Mouse (Mus musculus) heart, adult 2 months (tissue): ENCODE data around the gene Mrps6. TPM values are rescaled to one million over a fixed set of nuclear protein-coding genes. Genes with fewer than 3 reads are reported as not detected.

Experiments used
- DNase-seq, 2 experiments: peaks; one replicate each; pipeline ENCODE4 v3.0.0; 2021
- H3K27ac ChIP-seq: fragments of 200-600 bp; 2 replicates; pipeline ENCODE4 v1.8.1; 2022
- H3K27me3 ChIP-seq: fragments of 200-500 bp; 2 replicates; pipeline ENCODE4 v1.6.1; 2012; ENCODE audit warnings: mild to moderate bottlenecking, low read length, inconsistent platforms, mixed read lengths; ENCODE audit not compliant: control insufficient read depth, insufficient read depth
- H3K36me3 ChIP-seq: fragments of 200-500 bp; 2 replicates; pipeline ENCODE4 v1.6.1; 2012; ENCODE audit warnings: low read length, inconsistent platforms; ENCODE audit not compliant: control insufficient read depth, insufficient read depth
- H3K4me1 ChIP-seq: fragments of 200-500 bp; 2 replicates; pipeline ENCODE4 v1.6.1; 2011; ENCODE audit warnings: low read length; ENCODE audit not compliant: control insufficient read depth, insufficient read depth
- H3K4me3 ChIP-seq: fragments of 200-600 bp; 2 replicates; pipeline ENCODE4 v1.8.1; 2022
- H3K79me2 ChIP-seq: fragments of 200-500 bp; replicated peaks from 2 replicates; pipeline ENCODE4 v1.6.1; 2012; ENCODE audit warnings: mild to moderate bottlenecking, inconsistent platforms, low read length, moderate library complexity, mixed read lengths; ENCODE audit not compliant: control insufficient read depth, insufficient read depth
- H3K9ac ChIP-seq: fragments of 200-500 bp; 2 replicates; pipeline ENCODE4 v1.6.1; 2012; ENCODE audit warnings: low read depth, mild to moderate bottlenecking, control low read depth, inconsistent platforms, low read length, mixed read lengths
- CTCF ChIP-seq: fragments of 200-600 bp; IDR thresholded peaks from 2 replicates; pipeline ENCODE4 v1.8.1; 2022; ENCODE audit warnings: antibody characterized with exemption, mild to moderate bottlenecking, moderate library complexity
- EP300 ChIP-seq: fragments of 200-500 bp; IDR thresholded peaks from 2 replicates; pipeline ENCODE4 v1.6.1; 2011; ENCODE audit warnings: low read depth, low read length, control low read depth; ENCODE audit not compliant: insufficient read depth
- POLR2A ChIP-seq: fragments of 200-500 bp; IDR thresholded peaks from 2 replicates; pipeline ENCODE4 v1.6.1; 2011; ENCODE audit warnings: mild to moderate bottlenecking, low read depth, low read length, control low read depth; ENCODE audit not compliant: insufficient read depth
- WGBS: fragments of 180-500 bp; shearing (Covaris S2); methylation state at CpG from one replicate; pipeline ENCODE4 v1.1.7; 2018; 5-methylcytosine and 5-hydroxymethylcytosine counted together
- intact Hi-C: fragments of 180-260 bp; cut with DNase I; formaldehyde crosslinking; loops from one replicate; pipeline ENCODE4 v1.15.1; 2025
- polyA plus RNA-seq: library from polyadenylated mRNA; depleted of rRNA; stranded (reverse); fragments of >200 nt; gene quantifications from 2 replicates; pipeline ENCODE4 v1.2.3, GENCODE M21; 2012
- total RNA-seq, 2 experiments: library from RNA; stranded (reverse); gene quantifications; 2 replicates each; pipeline ENCODE4 v1.2.3; 2021

Mrps6 gene
- total and polyA plus RNA-seq, 3 experiments = 40.5 to 58.4 (median 53.0) TPM

- H3K36me3 ChIP-seq = no peaks in the 10 kb centered on the region
- H3K9ac ChIP-seq = no peak overlapping the region
- H3K27me3 ChIP-seq = no peaks in the 10 kb centered on the region
- no peak overlapping the region for H3K4me3 ChIP-seq
- peaks cover 6% of the 10 kb centered on the region for H3K4me1 ChIP-seq
- TF ChIP-seq EP300 (no peak), POLR2A (no peak)
- DNase-seq = no peak
- no peak overlapping the region for H3K27ac ChIP-seq
- intact Hi-C loops = no loop called here
- WGBS = 84% methylated on average over 17 of the region's 17 CpGs
- H3K79me2 ChIP-seq = no peaks in the 10 kb centered on the region
Observed at GRCm38 (mm10) chr16:92120899-92121531, 62.9 kb downstream of the Mrps6 start.

GRCm38 (mm10) chr16:92127226-92127625, 69.2 kb downstream of the Mrps6 start:
- no peak overlapping the region for H3K9ac ChIP-seq
- no peaks in the 10 kb centered on the region for H3K27me3 ChIP-seq
- TF ChIP-seq POLR2A (no peak), EP300 (no peak), CTCF (no peak)
- no peaks in the 10 kb centered on the region for H3K79me2 ChIP-seq
- WGBS = 56% methylated on average over 4 of the region's 4 CpGs
- intact Hi-C loops = no loop called here
- no peak for DNase-seq
- no peak overlapping the region for H3K27ac ChIP-seq
- no peaks in the 10 kb centered on the region for H3K36me3 ChIP-seq
- no peak overlapping the region for H3K4me3 ChIP-seq
- H3K4me1 ChIP-seq = no peaks in the 10 kb centered on the region

- H3K27me3 ChIP-seq = no peaks in the 10 kb centered on the region
- H3K27ac ChIP-seq = no peak overlapping the region
- no peak for DNase-seq
- H3K4me3 ChIP-seq = no peak overlapping the region
- 80% methylated on average over 5 of the region's 5 CpGs for WGBS
- H3K9ac ChIP-seq = no peak overlapping the region
- no peaks in the 10 kb centered on the region for H3K36me3 ChIP-seq
- H3K79me2 ChIP-seq = no peaks in the 10 kb centered on the region
- TF ChIP-seq EP300 (no peak), POLR2A (no peak), CTCF (no peak)
- intact Hi-C loops = no loop called here
- H3K4me1 ChIP-seq = no peaks in the 10 kb centered on the region
Observed at GRCm38 (mm10) chr16:92127666-92128065, 69.6 kb downstream of the Mrps6 start.

GRCm38 (mm10) chr16:92129843-92130242, 71.8 kb downstream of the Mrps6 start:
- intact Hi-C loops = no loop called here
- 75% methylated on average over 8 of the region's 8 CpGs for WGBS
- no peaks in the 10 kb centered on the region for H3K79me2 ChIP-seq
- H3K4me1 ChIP-seq = no peaks in the 10 kb centered on the region
- TF ChIP-seq POLR2A (no peak), EP300 (no peak), CTCF (no peak)
- no peaks in the 10 kb centered on the region for H3K27me3 ChIP-seq
- H3K4me3 ChIP-seq = no peak overlapping the region
- DNase-seq = no peak
- H3K36me3 ChIP-seq = no peaks in the 10 kb centered on the region
- H3K9ac ChIP-seq = no peak overlapping the region
- H3K27ac ChIP-seq = no peak overlapping the region

GRCm38 (mm10) chr16:92132511-92132910, 74.4 kb downstream of the Mrps6 start:
- no peak overlapping the region for H3K27ac ChIP-seq

GRCm38 (mm10) chr16:92134148-92134764, 76.2 kb downstream of the Mrps6 start:
- whole genome bisulfite sequencing = 92% methylated on average over 11 of the region's 11 CpGs
- DNase-seq = no peak
- Histone ChIP-seq H3K9ac (no peak overlapping the region), H3K36me3 (no peaks in the 10 kb centered on the region), H3K4me1 (no peaks in the 10 kb centered on the region), H3K27me3 (no peaks in the 10 kb centered on the region), H3K27ac (no peak overlapping the region), H3K4me3 (no peak overlapping the region), H3K79me2 (no peaks in the 10 kb centered on the region)
- intact Hi-C loops = no loop called here
- TF ChIP-seq CTCF = no peak
- TF ChIP-seq EP300 = no peak
- TF ChIP-seq POLR2A = no peak

More at GRCm38 (mm10) chr16:92132511-92132910, 74.4 kb downstream of the Mrps6 start:
- H3K4me1 ChIP-seq = no peaks in the 10 kb centered on the region
- TF ChIP-seq EP300 (no peak), CTCF (no peak)
- H3K27me3 ChIP-seq = no peaks in the 10 kb centered on the region
- no peaks in the 10 kb centered on the region for H3K79me2 ChIP-seq
- no peak overlapping the region for H3K9ac ChIP-seq
- WGBS = 77% methylated on average over 4 of the region's 4 CpGs
- intact Hi-C loops = no loop called here
- no peaks in the 10 kb centered on the region for H3K36me3 ChIP-seq
- DNase-seq = no peak
- H3K4me3 ChIP-seq = no peak overlapping the region
